Mouse (Mus musculus) midbrain, postnatal 0 days (tissue): ENCODE measurements around the gene Esyt3. TPM values are rescaled to one million over a fixed set of nuclear protein-coding genes. Genes with fewer than 3 reads are reported as not detected.

Source experiments
- ATAC-seq: fragments of 200-750 bp; cut with Nextera tagmentation; 2 replicates; pipeline ENCODE4 v1.8.0; 2017; ENCODE audit warnings: moderate number of reproducible peaks, mild to moderate bottlenecking, moderate TSS enrichment, moderate library complexity; ENCODE audit not compliant: low FRiP score
- DNase-seq: peaks from one replicate; pipeline ENCODE4 v3.0.0-alpha.2; 2015; ENCODE audit warnings: low spot score
- H3K27ac ChIP-seq: fragments of 300-500 bp; sonication (generic); 2 replicates; pipeline ENCODE4 v1.5.1; 2014; ENCODE audit warnings: low read depth, mild to moderate bottlenecking, low read length, mixed read lengths
- H3K27me3 ChIP-seq: fragments of 300-500 bp; sonication (generic); 2 replicates; pipeline ENCODE4 v1.6.1; 2014; ENCODE audit warnings: low read length, control low read depth, mixed read lengths; ENCODE audit not compliant: insufficient read depth
- H3K36me3 ChIP-seq: fragments of 300-500 bp; sonication (generic); 2 replicates; pipeline ENCODE4 v1.6.1; 2014; ENCODE audit warnings: low read length, control low read depth, mixed read lengths; ENCODE audit not compliant: insufficient read depth
- H3K4me1 ChIP-seq: fragments of 300-500 bp; sonication (generic); 2 replicates; pipeline ENCODE4 v1.6.1; 2014; ENCODE audit warnings: mild to moderate bottlenecking, control low read depth, antibody characterized with exemption, low read length, mixed read lengths; ENCODE audit not compliant: insufficient read depth
- H3K4me2 ChIP-seq: fragments of 300-500 bp; sonication (generic); 2 replicates; pipeline ENCODE4 v1.6.1; 2014; ENCODE audit warnings: low read depth, mild to moderate bottlenecking, low read length, mixed read lengths; ENCODE audit not compliant: poor library complexity, severe bottlenecking
- H3K4me3 ChIP-seq: fragments of 300-500 bp; sonication (generic); 2 replicates; pipeline ENCODE4 v1.5.1; 2014; ENCODE audit warnings: low read depth, mild to moderate bottlenecking, low read length, moderate library complexity
- H3K9ac ChIP-seq: fragments of 300-500 bp; sonication (generic); replicated peaks from 2 replicates; pipeline ENCODE4 v1.6.1; 2014; ENCODE audit warnings: mild to moderate bottlenecking, low read length, moderate library complexity, mixed read lengths; ENCODE audit not compliant: poor library complexity, severe bottlenecking
- H3K9me3 ChIP-seq: fragments of 300-500 bp; sonication (generic); 2 replicates; pipeline ENCODE4 v1.6.1; 2016; ENCODE audit warnings: low read length, control low read depth
- CTCF ChIP-seq: IDR thresholded peaks from 2 replicates; pipeline ENCODE4 v1.5.1; 2016; ENCODE audit warnings: antibody characterized with exemption, mild to moderate bottlenecking
- WGBS: fragments of 180-500 bp; shearing (Covaris S2); extraction: QIAGEN DNeasy Blood & Tissue Kit; methylation state at CpG from one replicate; pipeline ENCODE4 v1.1.7; 2014; 5-methylcytosine and 5-hydroxymethylcytosine counted together
- polyA plus RNA-seq: library from polyadenylated mRNA; unstranded; fragments of >200 nt; fragmentation: Nextera tagmentation; extraction: Ambion mirVana; gene quantifications from 2 replicates; pipeline ENCODE4 v1.2.1, GENCODE M21; 2015
- total RNA-seq: library from RNA; depleted of rRNA; stranded (reverse); fragments of >200 nt; gene quantifications from 2 replicates; pipeline ENCODE4 v1.2.3, GENCODE M21; 2014; rRNA removed

The Esyt3 gene
- total and polyA plus RNA-seq, 2 experiments from 2014 or later = 0.82 to 1.8 TPM

- Histone ChIP-seq H3K27ac (no peak overlapping the region), H3K4me2 (no peak overlapping the region), H3K4me1 (no peaks in the 10 kb centered on the region), H3K4me3 (no peak overlapping the region), H3K27me3 (no peaks in the 10 kb centered on the region), H3K9me3 (no peaks in the 10 kb centered on the region), H3K9ac (no peak overlapping the region), H3K36me3 (no peaks in the 10 kb centered on the region)
- no peak for TF ChIP-seq CTCF
- DNase-seq (peak; percentile 43), ATAC-seq (peak; percentile 11; the same call in 1 of the 2 replicates)
- 62% methylated on average over 8 of the region's 8 CpGs for WGBS
Observed at GRCm38 (mm10) chr9:99319343-99319951, 38.9 kb downstream of the Esyt3 start.

GRCm38 (mm10) chr9:99306226-99306625, 52.1 kb downstream of the Esyt3 start:
- no peak overlapping the region for H3K9ac ChIP-seq
- no peak overlapping the region for H3K4me2 ChIP-seq
- no peaks in the 10 kb centered on the region for H3K9me3 ChIP-seq
- no peak overlapping the region for H3K4me3 ChIP-seq
- no peaks in the 10 kb centered on the region for H3K4me1 ChIP-seq
- 92% methylated on average over 6 of the region's 6 CpGs for WGBS
- ATAC-seq (no peak), DNase-seq (no peak)
- no peak overlapping the region for H3K27ac ChIP-seq
- no peaks in the 10 kb centered on the region for H3K27me3 ChIP-seq
- peaks cover 28% of the 10 kb centered on the region; the same call in 1 of the 2 replicates for H3K36me3 ChIP-seq
- no peak for TF ChIP-seq CTCF

- no peak for TF ChIP-seq CTCF
- ATAC-seq (no peak), DNase-seq (no peak)
- Histone ChIP-seq H3K9ac (no peak overlapping the region), H3K36me3 (peaks cover 30% of the 10 kb centered on the region; the same call in 1 of the 2 replicates), H3K4me3 (no peak overlapping the region), H3K27ac (no peak overlapping the region), H3K9me3 (no peaks in the 10 kb centered on the region), H3K4me1 (no peaks in the 10 kb centered on the region), H3K4me2 (no peak overlapping the region), H3K27me3 (no peaks in the 10 kb centered on the region)
- 94% methylated on average over 5 of the region's 5 CpGs for WGBS
Observed at GRCm38 (mm10) chr9:99304296-99304695, 54.1 kb downstream of the Esyt3 start.

Other genes with a start within 250 kb of the Esyt3 start
- gene Pik3cb, start 217.9 kb downstream of the Esyt3 start, total RNA-seq = 5.8 and 8.4 TPM in 2 replicates
- 3.2 and 3.8 TPM in 2 replicates for gene Pik3cb, start 217.9 kb downstream of the Esyt3 start, polyA plus RNA-seq
- not detected in 2 replicates for gene Faiml, start 121.3 kb downstream of the Esyt3 start, total RNA-seq
- gene Faiml, start 121.3 kb downstream of the Esyt3 start, polyA plus RNA-seq = not detected in 2 replicates
- gene Cep70, start 115.2 kb downstream of the Esyt3 start, total RNA-seq = 31.8 and 36.6 TPM in 2 replicates
- 43.4 and 50.8 TPM in 2 replicates for gene Cep70, start 115.2 kb downstream of the Esyt3 start, polyA plus RNA-seq
- 73.8 and 92.9 TPM in 2 replicates for gene Mras, start 78.8 kb upstream of the Esyt3 start, total RNA-seq
- 70.0 and 72.6 TPM in 2 replicates for gene Mras, start 78.8 kb upstream of the Esyt3 start, polyA plus RNA-seq
- gene Nme9, start 92.9 kb upstream of the Esyt3 start, total RNA-seq = 0.42 and 1.2 TPM in 2 replicates
- gene Nme9, start 92.9 kb upstream of the Esyt3 start, polyA plus RNA-seq = 0.72 and 0.90 TPM in 2 replicates
- gene Armc8, start 210.3 kb upstream of the Esyt3 start, total RNA-seq = 75.9 and 87.9 TPM in 2 replicates
- 75.4 and 77.5 TPM in 2 replicates for gene Armc8, start 210.3 kb upstream of the Esyt3 start, polyA plus RNA-seq
- 15.7 and 25.0 TPM in 2 replicates for gene Dbr1, start 217.2 kb upstream of the Esyt3 start, total RNA-seq
- 24.9 and 26.2 TPM in 2 replicates for gene Dbr1, start 217.2 kb upstream of the Esyt3 start, polyA plus RNA-seq